Mouse (Mus musculus) NIH3T3 (cell line): Measurements from ENCODE around the gene Hist1h4m.
"Not testable (repeated sequence)": the region's sequence is repeated elsewhere in the genome, so short reads cannot be mapped to it uniquely, and the experiment has no call there.

ENCODE experiments used
- DNase-seq: peaks from one replicate; pipeline ENCODE4 v3.0.0-alpha.2; 2012; ENCODE audit warnings: low read depth

Hist1h4m gene

DNA sequence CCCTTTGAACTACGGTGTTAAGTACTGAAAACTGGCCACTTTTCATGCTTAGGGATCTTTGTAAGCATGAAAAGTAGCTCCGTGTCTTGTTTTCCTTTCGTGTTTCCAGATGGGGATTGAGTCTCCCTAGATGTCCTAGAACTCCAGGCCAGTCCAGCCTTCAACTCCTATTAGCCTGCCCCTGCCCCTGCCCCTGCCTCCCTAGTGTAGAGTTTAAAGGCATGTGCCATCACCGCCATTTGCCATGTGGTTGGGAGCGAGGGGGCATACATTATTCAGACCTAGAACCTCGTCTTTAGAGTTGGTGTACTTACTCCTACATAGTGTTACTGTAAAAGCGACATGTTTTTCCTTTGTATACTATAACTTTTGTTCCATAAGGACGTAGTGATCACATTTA is 472 bp upstream of the Hist1h4m start:
- DNase-seq: not testable (repeated sequence)

DNA sequence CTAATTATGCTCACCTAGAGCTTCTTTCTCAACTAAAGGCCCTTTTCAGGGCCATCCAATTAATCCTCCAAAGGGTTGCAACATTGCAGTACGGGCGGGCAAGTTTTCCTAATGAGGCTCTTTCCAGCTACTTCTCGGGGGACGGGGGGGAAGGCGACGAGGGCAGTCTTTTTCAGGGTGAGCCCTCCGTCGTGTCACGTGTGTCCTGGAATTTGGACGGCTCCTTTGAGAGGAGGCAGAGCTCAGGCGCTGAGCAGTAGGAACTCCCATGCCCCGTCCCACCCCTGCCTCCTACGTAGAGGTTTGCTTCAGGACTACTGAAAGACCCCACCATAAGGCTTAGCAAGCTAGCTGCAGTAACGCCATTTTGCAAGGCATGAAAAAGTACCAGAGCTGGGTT is 546 bp downstream of the Hist1h4m start:
- DNase-seq: not testable (repeated sequence)

DNA sequence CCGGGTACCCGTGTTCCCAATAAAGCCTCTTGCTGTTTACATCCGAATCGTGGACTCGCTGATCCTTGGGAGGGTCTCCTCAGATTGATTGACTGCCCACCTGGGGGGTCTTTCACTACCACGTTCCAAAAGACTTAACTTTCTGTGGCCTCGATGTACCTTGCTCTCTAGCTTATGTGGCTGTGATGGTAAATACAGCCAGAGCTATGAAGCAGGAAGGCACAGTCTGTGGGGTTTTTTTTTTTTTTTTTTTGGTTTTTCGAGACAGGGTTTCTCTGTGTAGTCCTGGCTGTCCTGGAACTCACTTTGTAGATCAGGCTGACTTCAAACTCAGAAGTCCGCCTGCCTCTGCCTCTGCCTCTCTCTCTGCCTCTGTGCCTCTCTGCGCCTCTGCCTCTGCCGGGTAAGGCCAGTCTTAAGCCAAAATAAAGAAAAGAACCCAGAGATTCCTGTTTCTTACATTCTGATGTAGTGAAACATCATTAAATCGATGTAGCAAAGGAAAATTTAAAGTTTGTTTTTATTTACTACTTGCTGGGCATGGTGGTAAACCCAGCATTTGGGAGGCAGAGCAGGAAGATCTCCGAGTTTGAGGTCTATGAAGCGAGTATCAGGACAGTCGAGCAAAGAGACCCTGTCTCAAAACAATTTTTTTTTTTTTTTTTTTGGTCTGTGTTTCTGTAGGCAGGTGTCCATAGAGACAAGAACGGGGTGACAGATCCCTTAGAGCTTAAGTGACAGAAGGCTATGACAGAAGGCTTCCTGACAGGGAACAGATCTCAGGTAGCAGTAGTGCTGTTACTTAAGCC is 8.7 kb downstream of the Hist1h4m start:
- not testable (repeated sequence) for DNase-seq

DNA sequence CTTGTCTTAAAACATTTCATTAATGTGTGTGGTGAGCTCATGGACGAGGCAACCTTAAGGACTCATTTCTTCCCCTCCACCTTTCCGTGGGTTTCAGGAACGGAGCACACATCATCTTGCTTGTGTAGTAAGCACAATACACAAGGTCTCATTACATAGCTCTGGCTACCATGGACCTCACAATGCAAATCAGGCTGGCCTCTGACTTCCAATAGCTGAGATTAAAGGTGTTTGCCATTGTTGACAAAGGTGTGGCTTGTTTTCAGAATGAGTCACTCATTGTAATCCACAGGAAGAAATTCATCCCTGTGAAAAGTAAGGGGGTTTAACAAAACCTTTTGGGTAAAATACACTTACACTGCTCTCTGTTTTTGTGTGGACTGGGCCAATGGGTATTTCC is 17.0 kb downstream of the Hist1h4m start:
- no peak for DNase-seq

DNA sequence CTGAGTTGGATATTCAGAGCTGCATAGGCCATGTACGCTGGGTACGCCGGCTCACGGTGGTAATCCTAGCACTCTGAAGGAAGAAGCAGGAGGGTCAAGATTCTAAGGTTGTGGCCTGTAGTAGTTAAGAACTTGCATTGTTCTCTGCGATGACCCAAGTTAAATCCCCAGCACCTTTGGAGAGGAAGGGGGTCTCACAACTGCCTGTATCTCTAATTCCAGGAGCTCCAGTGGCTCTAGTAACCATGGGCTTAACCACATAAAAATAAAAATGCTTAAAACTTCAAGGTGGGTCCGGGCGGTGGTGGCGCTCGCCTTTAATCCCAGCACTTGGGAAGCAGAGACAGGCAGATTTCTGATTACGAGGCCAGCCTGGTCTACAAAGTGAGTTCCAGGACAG is 18.8 kb downstream of the Hist1h4m start:
- DNase-seq: no peak

DNA sequence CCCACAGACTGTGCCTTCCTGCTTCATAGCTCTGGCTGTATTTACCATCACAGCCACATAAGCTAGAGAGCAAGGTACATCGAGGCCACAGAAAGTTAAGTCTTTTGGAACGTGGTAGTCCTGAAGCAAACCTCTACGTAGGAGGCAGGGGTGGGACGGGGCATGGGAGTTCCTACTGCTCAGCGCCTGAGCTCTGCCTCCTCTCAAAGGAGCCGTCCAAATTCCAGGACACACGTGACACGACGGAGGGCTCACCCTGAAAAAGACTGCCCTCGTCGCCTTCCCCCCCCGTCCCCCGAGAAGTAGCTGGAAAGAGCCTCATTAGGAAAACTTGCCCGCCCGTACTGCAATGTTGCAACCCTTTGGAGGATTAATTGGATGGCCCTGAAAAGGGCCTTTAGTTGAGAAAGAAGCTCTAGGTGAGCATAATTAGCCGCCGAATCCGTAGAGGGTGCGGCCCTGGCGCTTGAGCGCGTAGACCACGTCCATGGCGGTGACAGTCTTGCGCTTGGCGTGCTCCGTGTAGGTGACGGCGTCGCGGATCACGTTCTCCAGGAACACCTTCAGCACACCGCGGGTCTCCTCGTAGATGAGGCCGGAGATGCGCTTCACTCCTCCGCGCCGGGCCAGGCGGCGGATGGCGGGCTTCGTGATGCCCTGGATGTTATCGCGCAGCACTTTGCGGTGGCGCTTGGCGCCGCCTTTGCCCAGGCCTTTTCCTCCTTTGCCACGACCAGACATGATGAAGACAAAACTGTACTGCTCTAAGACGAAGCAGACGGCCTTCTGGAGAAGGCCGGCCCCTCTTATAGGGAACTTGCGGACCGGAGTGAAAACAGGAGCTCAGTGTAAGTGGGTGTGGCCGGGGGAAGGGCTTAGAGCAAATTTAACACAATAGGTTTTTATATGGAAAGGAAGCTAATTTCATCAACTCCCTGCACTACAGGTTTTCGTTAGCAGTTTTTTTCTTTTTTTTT is 20.2 kb downstream of the Hist1h4m start, which contains the start of gene Hist1h4n:
TSS of gene Hist1h4n (minus strand) at position 779 of the 977 bp plus-strand sequence.
- DNase-seq: not testable (repeated sequence)

DNA sequence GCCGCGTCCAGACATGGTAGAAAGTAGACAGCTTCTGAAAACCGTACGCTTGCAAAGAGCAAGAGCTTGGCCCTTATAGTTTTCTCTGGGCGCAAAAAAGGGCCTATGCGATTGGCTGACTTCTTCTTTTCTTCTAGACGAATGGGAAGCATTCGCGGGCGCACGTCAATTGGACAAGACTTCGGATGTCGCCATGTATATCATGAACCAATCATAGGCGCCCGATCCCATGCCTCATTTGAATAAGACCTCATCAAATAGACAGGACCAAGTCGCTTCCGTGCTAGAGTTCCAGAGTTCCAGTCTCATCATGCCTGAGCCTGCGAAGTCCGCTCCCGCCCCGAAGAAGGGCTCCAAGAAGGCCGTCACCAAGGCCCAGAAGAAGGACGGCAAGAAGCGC is 21.9 kb downstream of the Hist1h4m start, which contains the start of the genes Hist1h2ap and Hist1h2br:
TSS of gene Hist1h2ap (minus strand) at position 47 of the 400 bp plus-strand sequence.
TSS of gene Hist1h2br (plus strand) at position 283 of the 400 bp plus-strand sequence.
- DNase-seq: not testable (repeated sequence)

DNA sequence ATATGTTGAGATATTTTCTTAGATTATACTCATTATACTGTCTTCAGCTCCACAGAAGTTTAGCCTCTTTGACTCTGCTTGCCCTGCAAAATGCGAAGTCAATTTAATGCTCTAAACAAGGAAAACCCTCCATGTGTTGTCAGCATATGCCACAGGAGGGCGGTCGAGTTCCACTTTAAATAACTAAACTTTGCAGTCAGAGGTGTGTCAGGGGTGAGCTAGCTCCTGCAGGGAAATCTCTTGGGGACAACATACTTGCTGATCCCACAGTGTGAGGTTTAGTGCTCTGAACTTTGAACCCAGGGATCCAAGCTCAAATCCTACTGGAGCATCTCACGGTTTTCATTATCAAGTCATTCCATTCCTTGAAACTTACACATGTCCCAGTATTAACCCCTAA is 29.0 kb downstream of the Hist1h4m start:
- not testable (repeated sequence) for DNase-seq

DNA sequence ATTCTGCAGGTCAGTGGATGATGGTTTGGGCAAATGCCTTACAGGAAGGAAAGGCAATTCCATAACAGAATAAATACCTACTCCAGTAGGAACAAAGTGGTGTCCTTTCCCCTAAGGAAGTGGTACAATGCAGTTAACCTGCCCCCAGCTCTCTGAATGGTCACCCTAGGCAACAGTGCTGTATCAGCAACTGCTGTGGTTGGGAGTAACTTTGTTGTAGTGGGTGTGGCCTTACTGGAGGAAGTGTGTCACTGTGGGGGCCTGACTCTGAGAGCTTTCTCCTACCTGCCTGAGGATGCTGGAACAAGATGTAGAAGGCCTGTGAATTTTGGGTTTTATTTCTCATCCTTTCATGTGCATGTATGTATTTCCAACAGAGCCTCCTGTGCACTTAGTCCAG is 34.8 kb downstream of the Hist1h4m start:
- not testable (repeated sequence) for DNase-seq

DNA sequence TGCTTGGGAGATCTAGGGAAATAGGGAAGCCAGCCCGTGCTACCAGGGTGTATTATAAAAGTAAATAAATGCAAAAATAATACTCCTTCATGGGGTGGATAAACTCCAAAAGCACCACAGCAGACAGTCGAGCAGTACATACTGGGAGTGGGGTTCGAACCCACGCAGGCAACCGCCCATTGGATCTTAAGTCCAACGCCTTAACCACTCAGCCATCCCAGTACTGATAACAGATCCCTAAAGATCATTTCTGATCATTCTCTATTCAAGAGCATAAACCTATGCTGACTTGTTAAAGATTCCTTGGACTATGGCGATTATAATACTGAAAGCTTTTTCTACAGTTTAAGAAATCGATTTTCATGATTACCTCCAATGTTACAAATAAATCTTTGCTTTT is 36.3 kb downstream of the Hist1h4m start:
- DNase-seq: peak; percentile 8

DNA sequence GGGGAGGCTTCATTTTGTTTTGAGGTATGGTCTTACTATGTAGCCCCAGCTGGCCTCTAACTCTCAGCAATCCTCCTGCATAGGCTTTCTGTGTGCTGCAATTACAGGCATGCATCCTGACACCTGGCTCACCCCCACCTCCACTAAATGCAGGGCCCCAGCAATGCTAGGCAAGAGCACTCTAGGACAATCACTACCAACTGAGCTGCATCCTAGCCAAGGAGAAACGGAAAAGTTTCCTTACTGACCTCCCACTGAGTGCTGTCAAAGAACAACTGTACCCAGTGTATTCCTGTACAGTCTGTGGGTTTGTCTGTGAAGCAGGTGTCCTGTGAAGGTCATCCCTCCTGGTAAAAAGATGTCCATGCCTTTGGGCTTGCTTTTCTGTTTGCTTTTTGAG is 39.1 kb downstream of the Hist1h4m start:
- DNase-seq: not testable (repeated sequence)

DNA sequence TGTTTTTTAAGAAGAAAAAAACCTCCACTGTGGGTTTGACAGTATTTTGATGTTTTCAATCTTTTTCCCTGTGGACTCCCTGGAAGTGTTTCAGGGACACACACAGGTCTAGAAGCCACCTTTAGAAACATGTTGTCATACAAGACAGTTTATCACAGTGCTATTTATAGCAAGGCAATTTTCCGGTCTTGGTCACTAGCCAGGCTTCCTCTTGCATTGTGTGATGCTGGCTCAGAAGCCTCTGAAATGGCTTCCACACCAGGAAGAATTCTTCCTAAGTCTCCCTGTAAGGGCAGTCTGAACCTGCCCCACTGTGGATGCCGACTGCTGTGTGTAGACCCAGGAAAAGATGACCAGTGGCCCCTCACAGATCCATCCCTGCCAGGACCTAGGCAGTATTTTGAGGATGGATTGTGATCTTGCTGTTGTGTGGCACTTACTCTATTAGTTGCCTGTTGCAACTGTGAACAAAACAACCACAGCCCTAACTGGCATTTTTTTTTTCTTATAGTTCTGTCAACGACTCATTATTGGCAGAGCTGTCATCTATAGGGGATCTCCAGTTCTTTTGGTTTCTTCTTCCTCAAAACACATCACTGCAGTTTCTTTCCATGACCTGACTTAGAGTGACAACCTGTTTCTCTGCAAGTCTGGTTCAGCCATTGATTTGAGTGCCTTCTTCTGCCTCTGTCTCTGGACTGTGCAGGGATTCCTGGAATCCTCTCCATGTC is 40.8 kb downstream of the Hist1h4m start:
- peak; percentile 53 for DNase-seq

DNA sequence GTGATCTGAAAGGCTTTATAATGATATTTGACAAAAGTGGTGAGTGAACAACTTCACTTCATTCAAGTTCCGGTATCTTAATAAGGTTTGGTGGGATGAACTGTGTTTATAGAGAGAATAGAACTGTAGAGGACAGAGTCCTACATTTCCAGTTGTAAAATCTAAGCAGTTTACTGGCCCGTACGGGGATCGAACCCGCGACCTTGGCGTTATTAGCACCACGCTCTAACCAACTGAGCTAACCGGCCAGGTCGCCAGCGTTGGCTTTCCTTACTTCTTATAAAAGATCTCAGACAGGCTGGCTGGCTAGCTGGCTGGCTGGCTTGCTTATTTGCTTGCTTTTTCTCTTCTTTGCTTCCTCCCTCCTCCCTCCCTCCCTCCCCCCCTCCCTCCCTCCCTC is 43.6 kb downstream of the Hist1h4m start:
- peak; percentile 81 for DNase-seq

DNA sequence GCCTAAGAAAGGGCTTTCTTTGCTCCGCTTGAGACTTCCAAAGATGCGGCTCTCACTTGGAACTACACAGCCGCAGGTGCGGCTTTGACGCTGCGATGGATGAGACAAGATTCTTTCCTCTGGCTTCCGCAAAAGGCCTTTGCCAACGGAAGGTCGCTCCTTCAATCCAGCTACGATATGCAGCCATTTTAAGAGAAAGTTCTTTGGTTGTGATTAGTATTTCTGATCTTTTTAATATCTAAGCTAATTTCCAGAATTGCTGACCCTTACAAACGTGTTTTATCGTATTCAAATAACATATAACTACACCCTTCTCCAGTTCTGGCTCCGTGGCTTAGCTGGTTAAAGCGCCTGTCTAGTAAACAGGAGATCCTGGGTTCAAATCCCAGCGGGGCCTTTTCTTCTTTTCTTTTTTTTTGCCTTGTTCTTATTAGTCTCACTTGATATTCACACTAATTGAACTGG is 44.2 kb downstream of the Hist1h4m start:
- peak; percentile 79 for DNase-seq

DNA sequence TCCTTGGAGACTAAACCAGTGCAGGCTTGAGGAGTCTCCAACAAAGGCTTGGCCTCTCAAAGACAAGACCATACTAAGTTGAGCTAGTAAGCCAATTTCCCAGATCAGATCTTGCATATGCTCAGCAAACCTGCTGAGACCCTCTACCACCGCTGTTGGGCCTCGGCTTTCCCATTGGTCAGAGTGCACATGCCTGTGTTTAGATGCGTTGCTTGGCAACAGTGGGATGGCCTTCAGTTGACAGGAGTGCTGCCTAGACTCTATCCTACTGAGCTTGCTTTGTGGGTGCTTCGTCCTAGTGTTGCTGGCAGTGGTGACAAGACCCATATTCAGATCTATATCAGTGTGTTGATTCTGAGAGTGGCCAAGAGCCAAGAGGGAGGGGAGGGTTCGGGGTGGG is 50.1 kb downstream of the Hist1h4m start:
- DNase-seq: no peak
